Mouse (Mus musculus): Measurements from ENCODE around the gene Wnt9a. TPM values are rescaled to one million over a fixed set of nuclear protein-coding genes. Genes with fewer than 3 reads are reported as not detected.

The Wnt9a gene
- polyA plus RNA-seq, 1 experiment from 2014 or later: 7.3 TPM

- no peaks in the 10 kb centered on the region for H3K9me3 ChIP-seq
- no peak overlapping the region for H3K4me3 ChIP-seq
- 75% methylated on average over 5 of the region's 5 CpGs for WGBS
- no peak overlapping the region for H3K9ac ChIP-seq (replicated peaks)
- H3K27ac ChIP-seq (replicated peaks): no peak overlapping the region
- H3K27me3 ChIP-seq: peaks cover 31% of the 10 kb centered on the region
- no peaks in the 10 kb centered on the region for H3K36me3 ChIP-seq
- no peak overlapping the region for H3K4me2 ChIP-seq (replicated peaks)
- ATAC-seq (ENCODE audit: low FRiP score, low read depth): no peak
- peaks cover 12% of the 10 kb centered on the region for H3K4me1 ChIP-seq
Measured at GRCm38 (mm10) chr11:59324777-59325176, 18.0 kb downstream of the Wnt9a start.

GRCm38 (mm10) chr11:59327625-59328024 lies 20.9 kb downstream of the Wnt9a start:
- Histone ChIP-seq H3K36me3 (no peaks in the 10 kb centered on the region), H3K27ac (replicated peaks) (0 out of 2 replicates have a peak overlapping the region, but pooled peaks have one; percentile 1), H3K4me3 (no peak overlapping the region), H3K27me3 (peaks cover 47% of the 10 kb centered on the region), H3K4me1 (peaks cover 23% of the 10 kb centered on the region), H3K9me3 (no peaks in the 10 kb centered on the region), H3K4me2 (replicated peaks) (no peak overlapping the region), H3K9ac (replicated peaks) (no peak overlapping the region)
- 85% methylated on average over 18 of the region's 18 CpGs for WGBS
- no peak for ATAC-seq (ENCODE audit: low FRiP score, low read depth)

GRCm38 (mm10) chr11:59329616-59330015 lies 22.9 kb downstream of the Wnt9a start:
- Histone ChIP-seq H3K4me2 (replicated peaks) (no peak overlapping the region), H3K4me3 (no peak overlapping the region), H3K9me3 (no peaks in the 10 kb centered on the region), H3K4me1 (peaks cover 23% of the 10 kb centered on the region), H3K9ac (replicated peaks) (no peak overlapping the region), H3K27me3 (peaks cover 46% of the 10 kb centered on the region), H3K27ac (replicated peaks) (peak overlapping the region; percentile 70), H3K36me3 (no peaks in the 10 kb centered on the region)
- WGBS: 6% methylated on average over 6 of the region's 6 CpGs
- 0 out of 2 replicates have a peak, but pooled peaks have one; percentile 35 for ATAC-seq (ENCODE audit: low FRiP score, low read depth)

GRCm38 (mm10) chr11:59330560-59330959 lies 23.8 kb downstream of the Wnt9a start:
- H3K27ac ChIP-seq (replicated peaks): 0 out of 2 replicates have a peak overlapping the region, but pooled peaks have one; percentile 70
- no peaks in the 10 kb centered on the region for H3K9me3 ChIP-seq
- no peak overlapping the region for H3K9ac ChIP-seq (replicated peaks)
- peaks cover 46% of the 10 kb centered on the region for H3K27me3 ChIP-seq
- H3K36me3 ChIP-seq: no peaks in the 10 kb centered on the region
- ATAC-seq (ENCODE audit: low FRiP score, low read depth): 0 out of 2 replicates have a peak, but pooled peaks have one; percentile 45
- no peak overlapping the region for H3K4me2 ChIP-seq (replicated peaks)
- 28% methylated on average over 5 of the region's 5 CpGs for WGBS
- peaks cover 23% of the 10 kb centered on the region for H3K4me1 ChIP-seq
- no peak overlapping the region for H3K4me3 ChIP-seq

- H3K4me3 ChIP-seq: no peak overlapping the region
- no peak overlapping the region for H3K27ac ChIP-seq (replicated peaks)
- no peaks in the 10 kb centered on the region for H3K36me3 ChIP-seq
- peaks cover 46% of the 10 kb centered on the region for H3K27me3 ChIP-seq
- peaks cover 26% of the 10 kb centered on the region for H3K4me1 ChIP-seq
- no peak for ATAC-seq (ENCODE audit: low FRiP score, low read depth)
- no peak overlapping the region for H3K4me2 ChIP-seq (replicated peaks)
- H3K9me3 ChIP-seq: no peaks in the 10 kb centered on the region
- no peak overlapping the region for H3K9ac ChIP-seq (replicated peaks)
- 82% methylated on average over 16 of the region's 16 CpGs for WGBS
Measured at GRCm38 (mm10) chr11:59331167-59331869, 24.6 kb downstream of the Wnt9a start.

GRCm38 (mm10) chr11:59332938-59333337 lies 26.2 kb downstream of the Wnt9a start:
- ATAC-seq (ENCODE audit: low FRiP score, low read depth): no peak
- whole genome bisulfite sequencing: 36% methylated on average over 9 of the region's 9 CpGs
- no peaks in the 10 kb centered on the region for H3K36me3 ChIP-seq
- H3K27ac ChIP-seq (replicated peaks): no peak overlapping the region
- H3K9ac ChIP-seq (replicated peaks): no peak overlapping the region
- H3K27me3 ChIP-seq: peaks cover 42% of the 10 kb centered on the region
- peaks cover 28% of the 10 kb centered on the region for H3K4me1 ChIP-seq
- H3K9me3 ChIP-seq: no peaks in the 10 kb centered on the region
- H3K4me3 ChIP-seq: no peak overlapping the region
- no peak overlapping the region for H3K4me2 ChIP-seq (replicated peaks)

- Histone ChIP-seq H3K27me3 (peaks cover 21% of the 10 kb centered on the region), H3K9me3 (no peaks in the 10 kb centered on the region), H3K4me1 (peaks cover 12% of the 10 kb centered on the region), H3K27ac (replicated peaks) (no peak overlapping the region), H3K4me2 (replicated peaks) (no peak overlapping the region), H3K9ac (replicated peaks) (no peak overlapping the region), H3K4me3 (no peak overlapping the region), H3K36me3 (no peaks in the 10 kb centered on the region)
- WGBS: 82% methylated on average over 4 of the region's 4 CpGs
- ATAC-seq (ENCODE audit: low FRiP score, low read depth): no peak
Measured at GRCm38 (mm10) chr11:59335150-59335549, 28.4 kb downstream of the Wnt9a start.

GRCm38 (mm10) chr11:59335942-59336341 lies 29.2 kb downstream of the Wnt9a start:
- H3K36me3 ChIP-seq: no peaks in the 10 kb centered on the region
- H3K27me3 ChIP-seq: peaks cover 18% of the 10 kb centered on the region
- H3K9me3 ChIP-seq: no peaks in the 10 kb centered on the region
- 55% methylated on average over 2 of the region's 2 CpGs for WGBS
- H3K27ac ChIP-seq (replicated peaks): no peak overlapping the region
- no peak overlapping the region for H3K4me3 ChIP-seq
- H3K4me1 ChIP-seq: 0 out of 2 replicates have a peak, but pooled peaks cover 8% of the 10 kb centered on the region
- ATAC-seq (ENCODE audit: low FRiP score, low read depth): no peak
- H3K4me2 ChIP-seq (replicated peaks): no peak overlapping the region
- H3K9ac ChIP-seq (replicated peaks): no peak overlapping the region

- ATAC-seq (ENCODE audit: low FRiP score, low read depth): no peak
Measured at GRCm38 (mm10) chr11:59336381-59336780, 29.7 kb downstream of the Wnt9a start.

GRCm38 (mm10) chr11:59337955-59338735 lies 31.4 kb downstream of the Wnt9a start:
- no peak overlapping the region for H3K9ac ChIP-seq (replicated peaks)
- H3K27ac ChIP-seq (replicated peaks): no peak overlapping the region
- no peak for ATAC-seq (ENCODE audit: low FRiP score, low read depth)
- H3K36me3 ChIP-seq: no peaks in the 10 kb centered on the region
- H3K4me2 ChIP-seq (replicated peaks): no peak overlapping the region
- H3K27me3 ChIP-seq: no peaks in the 10 kb centered on the region; the same call in 1 of the 2 replicates
- H3K9me3 ChIP-seq: no peaks in the 10 kb centered on the region
- 0 out of 2 replicates have a peak, but pooled peaks cover 5% of the 10 kb centered on the region for H3K4me1 ChIP-seq
- H3K4me3 ChIP-seq: no peak overlapping the region
- 71% methylated on average over 13 of the region's 13 CpGs for WGBS

More at GRCm38 (mm10) chr11:59336381-59336780, 29.7 kb downstream of the Wnt9a start:
- Histone ChIP-seq H3K36me3 (no peaks in the 10 kb centered on the region), H3K4me1 (0 out of 2 replicates have a peak, but pooled peaks cover 7% of the 10 kb centered on the region), H3K9ac (replicated peaks) (no peak overlapping the region), H3K27me3 (peaks cover 13% of the 10 kb centered on the region), H3K4me3 (no peak overlapping the region), H3K4me2 (replicated peaks) (no peak overlapping the region), H3K27ac (replicated peaks) (no peak overlapping the region), H3K9me3 (no peaks in the 10 kb centered on the region)
- 5% methylated on average over 1 of the region's 1 CpGs for WGBS

GRCm38 (mm10) chr11:59338736-59339120 lies 32.0 kb downstream of the Wnt9a start:
- 0 out of 2 replicates have a peak, but pooled peaks cover 5% of the 10 kb centered on the region for H3K4me1 ChIP-seq
- no peaks in the 10 kb centered on the region for H3K9me3 ChIP-seq
- H3K4me3 ChIP-seq: no peak overlapping the region
- H3K36me3 ChIP-seq: no peaks in the 10 kb centered on the region
- 86% methylated on average over 2 of the region's 2 CpGs for WGBS
- no peak for ATAC-seq (ENCODE audit: low FRiP score, low read depth)
- H3K27me3 ChIP-seq: no peaks in the 10 kb centered on the region; the same call in 1 of the 2 replicates
- no peak overlapping the region for H3K9ac ChIP-seq (replicated peaks)
- no peak overlapping the region for H3K4me2 ChIP-seq (replicated peaks)
- H3K27ac ChIP-seq (replicated peaks): no peak overlapping the region

GRCm38 (mm10) chr11:59342956-59343355 lies 36.2 kb downstream of the Wnt9a start:
- no peak for ATAC-seq (ENCODE audit: low FRiP score, low read depth)
- 80% methylated on average over 5 of the region's 5 CpGs for WGBS
- Histone ChIP-seq H3K9me3 (no peaks in the 10 kb centered on the region), H3K4me3 (no peak overlapping the region), H3K4me2 (replicated peaks) (no peak overlapping the region), H3K36me3 (no peaks in the 10 kb centered on the region), H3K27ac (replicated peaks) (no peak overlapping the region), H3K27me3 (no peaks in the 10 kb centered on the region; the same call in 1 of the 2 replicates), H3K9ac (replicated peaks) (no peak overlapping the region), H3K4me1 (no peaks in the 10 kb centered on the region)
